Mouse (Mus musculus) neural tube, embryonic 15.5 days (tissue): Measurements from ENCODE around the gene Skor1. TPM values are rescaled to one million over a fixed set of nuclear protein-coding genes. Genes with fewer than 3 reads are reported as not detected.

Experiments
- ATAC-seq: fragments of 200-750 bp; cut with Nextera tagmentation; 2 replicates; pipeline ENCODE4 v1.8.0; 2017; ENCODE audit warnings: mild to moderate bottlenecking, moderate TSS enrichment, moderate library complexity; ENCODE audit not compliant: low FRiP score
- H3K27ac ChIP-seq: fragments of 300-500 bp; sonication (generic); replicated peaks from 2 replicates; pipeline ENCODE4 v1.5.1; 2015; ENCODE audit warnings: mild to moderate bottlenecking, inconsistent platforms
- H3K27me3 ChIP-seq: fragments of 300-500 bp; sonication (generic); replicated peaks from 2 replicates; pipeline ENCODE4 v1.6.1; 2015; ENCODE audit warnings: inconsistent platforms
- H3K36me3 ChIP-seq: fragments of 300-500 bp; sonication (generic); 2 replicates; pipeline ENCODE4 v1.6.1; 2015; ENCODE audit warnings: inconsistent platforms
- H3K4me1 ChIP-seq: fragments of 300-500 bp; sonication (generic); 2 replicates; pipeline ENCODE4 v1.6.1; 2015; ENCODE audit warnings: inconsistent platforms
- H3K4me2 ChIP-seq: fragments of 300-500 bp; sonication (generic); 2 replicates; pipeline ENCODE4 v1.6.1; 2015; ENCODE audit warnings: inconsistent platforms, mild to moderate bottlenecking, moderate library complexity
- H3K4me3 ChIP-seq: fragments of 300-500 bp; sonication (generic); replicated peaks from 2 replicates; pipeline ENCODE4 v1.5.1; 2015; ENCODE audit warnings: mild to moderate bottlenecking, inconsistent platforms
- H3K9ac ChIP-seq: fragments of 300-500 bp; sonication (generic); replicated peaks from 2 replicates; pipeline ENCODE4 v1.6.1; 2015; ENCODE audit warnings: mild to moderate bottlenecking, inconsistent platforms
- H3K9me3 ChIP-seq: fragments of 300-500 bp; sonication (generic); replicated peaks from 2 replicates; pipeline ENCODE4 v1.6.1; 2016; ENCODE audit warnings: inconsistent platforms
- WGBS: fragments of 180-500 bp; shearing (Covaris S2); methylation state at CpG from one replicate; pipeline ENCODE4 v1.1.7; 2015; ENCODE audit warnings: mixed read lengths; 5-methylcytosine and 5-hydroxymethylcytosine counted together
- polyA plus RNA-seq: library from polyadenylated mRNA; unstranded; fragments of >200 nt; fragmentation: Nextera tagmentation; extraction: Ambion mirVana; gene quantifications from 2 replicates; pipeline ENCODE4 v1.2.1, GENCODE M21; 2015

The Skor1 gene
- polyA plus RNA-seq, result 12.2 and 18.7 TPM in 2 replicates

DNA sequence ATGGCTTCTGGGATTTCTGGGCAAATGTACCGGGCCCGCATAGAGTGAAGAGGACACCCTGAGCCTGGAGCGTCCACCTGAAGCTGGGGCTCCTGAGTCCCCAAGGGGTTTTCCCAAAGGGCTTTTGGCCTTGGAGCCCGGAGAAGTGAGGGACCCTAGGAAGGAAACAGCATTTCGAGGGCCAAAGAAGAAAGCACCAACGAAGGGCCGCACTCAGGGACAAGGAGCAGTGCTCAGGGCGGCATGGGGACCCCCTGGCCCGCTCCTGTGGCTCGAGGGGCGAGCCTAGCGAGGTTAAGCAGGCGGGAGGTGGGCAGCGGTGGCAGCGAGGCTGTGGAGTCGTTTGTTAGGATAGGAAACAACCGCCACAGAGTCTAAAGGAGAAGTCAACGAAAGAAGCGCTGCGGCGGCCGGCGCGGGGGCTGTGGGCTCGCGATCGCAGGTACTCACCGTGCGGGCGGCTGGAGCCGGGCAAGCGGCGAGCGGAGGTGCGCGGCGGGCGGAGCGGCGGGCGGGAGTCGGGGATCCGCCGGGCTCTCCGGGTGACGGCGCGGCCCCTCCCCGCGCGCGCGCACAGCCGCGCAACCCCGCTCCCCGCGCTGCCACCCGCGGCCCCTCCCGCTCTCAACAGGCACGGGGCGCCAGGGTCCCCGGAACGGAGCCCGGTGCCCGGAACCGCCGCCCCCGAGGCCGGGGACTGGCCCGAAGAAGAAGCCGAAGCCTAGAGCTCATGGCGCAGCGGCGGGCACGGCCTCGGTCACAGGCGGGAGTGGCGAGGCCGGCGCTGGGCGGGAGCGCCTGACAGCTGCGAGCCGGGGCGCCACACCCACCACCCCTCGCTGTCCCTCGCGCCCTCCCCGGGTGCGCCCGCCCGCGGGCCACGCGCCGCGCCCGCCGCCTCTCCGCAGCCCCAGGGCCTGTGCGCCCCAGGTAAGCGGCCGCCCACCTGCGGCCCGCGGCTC, at the start of gene Skor1:
Skor1 (minus strand) TSS at position 552 of the 962 bp plus-strand sequence.
- Histone ChIP-seq H3K9ac (peak within 1 kb of the TSS; percentile 49), H3K36me3 (no peaks in the 10 kb centered on the region), H3K27ac (peak within 1 kb of the TSS; percentile 80), H3K4me1 (peaks cover 76% of the 10 kb centered on the region), H3K27me3 (peaks cover 89% of the 10 kb centered on the region), H3K9me3 (no peaks in the 10 kb centered on the region), H3K4me2 (peak within 1 kb of the TSS; percentile 61), H3K4me3 (peak within 1 kb of the TSS; percentile 48)
- ATAC-seq, result no peak
- under 1% methylated on average over 75 of the region's 108 CpGs for WGBS

DNA sequence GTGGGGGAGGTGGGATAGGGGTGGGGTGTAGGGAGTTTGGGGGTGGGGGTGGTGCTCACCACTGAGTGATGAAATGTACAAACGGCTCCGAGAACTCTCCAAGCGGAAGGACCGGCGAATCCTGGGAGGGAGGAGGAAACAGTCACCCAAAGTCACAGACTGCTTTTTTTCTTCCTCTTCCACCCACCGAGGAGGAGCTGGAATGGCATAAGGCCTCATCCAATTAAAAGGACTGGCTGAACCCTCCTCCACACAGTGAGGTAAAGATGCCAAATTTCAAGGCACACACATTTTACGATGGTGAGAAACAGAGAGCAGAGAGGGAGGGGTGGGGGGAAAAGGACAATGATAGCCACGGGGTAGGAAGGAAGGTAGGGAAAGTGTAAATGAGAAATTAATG, 48.5 kb upstream of the Skor1 start:
- no peak overlapping the region for H3K9ac ChIP-seq
- H3K27ac ChIP-seq, result no peak overlapping the region
- H3K4me1 ChIP-seq, result peaks cover 23% of the 10 kb centered on the region
- no peak overlapping the region for H3K4me2 ChIP-seq
- H3K27me3 ChIP-seq, result no peaks in the 10 kb centered on the region
- H3K4me3 ChIP-seq, result no peak overlapping the region
- H3K9me3 ChIP-seq, result no peaks in the 10 kb centered on the region
- no peak for ATAC-seq
- WGBS, result 17% methylated on average over 8 of the region's 8 CpGs
- no peaks in the 10 kb centered on the region for H3K36me3 ChIP-seq

- Histone ChIP-seq H3K9me3 (no peaks in the 10 kb centered on the region), H3K27me3 (no peaks in the 10 kb centered on the region), H3K27ac (no peak overlapping the region), H3K4me2 (no peak overlapping the region), H3K36me3 (no peaks in the 10 kb centered on the region), H3K4me3 (no peak overlapping the region), H3K4me1 (peaks cover 23% of the 10 kb centered on the region), H3K9ac (no peak overlapping the region)
- no peak for ATAC-seq
- 49% methylated on average over 8 of the region's 8 CpGs for WGBS
Observed at GRCm38 (mm10) chr9:63196114-63196682, 47.4 kb upstream of the Skor1 start.

DNA sequence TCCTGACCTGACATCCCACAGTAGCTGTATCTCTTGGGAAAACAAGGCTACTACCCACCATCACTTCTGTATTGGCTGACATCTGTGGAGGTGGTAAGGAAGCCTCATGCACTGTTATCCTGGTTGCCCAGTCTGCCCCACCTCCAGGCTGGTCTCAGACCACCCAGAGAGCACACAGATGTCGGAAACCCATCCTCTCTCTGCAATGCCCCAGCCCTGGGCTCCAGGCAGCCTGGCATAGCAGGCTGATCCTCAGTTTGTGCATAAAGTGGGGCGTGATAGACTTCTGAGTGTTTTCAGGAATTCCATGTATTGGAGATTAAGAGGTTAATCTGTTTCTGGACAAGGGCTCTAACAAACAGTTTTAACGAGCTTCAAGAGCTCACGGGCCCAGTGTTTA, 46.8 kb upstream of the Skor1 start:
- no peak for ATAC-seq
- Histone ChIP-seq H3K9ac (no peak overlapping the region), H3K4me1 (peaks cover 23% of the 10 kb centered on the region), H3K4me2 (no peak overlapping the region), H3K36me3 (no peaks in the 10 kb centered on the region), H3K27ac (no peak overlapping the region), H3K27me3 (no peaks in the 10 kb centered on the region), H3K9me3 (no peaks in the 10 kb centered on the region), H3K4me3 (no peak overlapping the region)
- 36% methylated on average over 4 of the region's 4 CpGs for WGBS

GRCm38 (mm10) chr9:63194791-63195190, 46.0 kb upstream of the Skor1 start:
- Histone ChIP-seq H3K27ac (no peak overlapping the region), H3K9ac (no peak overlapping the region), H3K4me1 (peaks cover 23% of the 10 kb centered on the region), H3K4me3 (no peak overlapping the region), H3K36me3 (no peaks in the 10 kb centered on the region), H3K27me3 (no peaks in the 10 kb centered on the region), H3K4me2 (no peak overlapping the region), H3K9me3 (no peaks in the 10 kb centered on the region)
- no peak for ATAC-seq
- WGBS, result 45% methylated on average over 9 of the region's 9 CpGs

DNA sequence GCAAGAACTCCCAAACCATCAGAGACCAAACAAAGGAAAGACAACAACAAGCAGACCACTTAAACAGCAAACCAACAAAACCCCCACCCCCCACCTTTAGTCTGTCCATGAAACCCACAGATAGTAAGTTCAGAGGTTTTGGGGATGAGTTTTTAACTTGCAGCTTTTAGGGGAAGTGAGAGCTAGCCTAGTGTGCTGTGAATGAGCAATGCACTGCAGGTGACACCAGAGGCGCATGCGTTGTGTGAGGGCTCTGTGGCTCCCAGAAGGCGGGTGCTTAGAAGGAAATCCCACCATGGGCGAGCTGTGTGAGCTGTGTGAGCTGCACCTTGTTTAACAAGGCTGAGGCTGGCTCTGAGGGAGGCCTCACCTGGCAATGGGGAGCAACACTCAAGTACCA, 44.0 kb upstream of the Skor1 start:
- no peak for ATAC-seq
- no peak overlapping the region for H3K27ac ChIP-seq
- H3K4me2 ChIP-seq, result no peak overlapping the region
- 79% methylated on average over 4 of the region's 4 CpGs for WGBS
- H3K36me3 ChIP-seq, result no peaks in the 10 kb centered on the region
- peaks cover 16% of the 10 kb centered on the region for H3K4me1 ChIP-seq
- no peak overlapping the region for H3K4me3 ChIP-seq
- H3K9me3 ChIP-seq, result no peaks in the 10 kb centered on the region
- H3K9ac ChIP-seq, result no peak overlapping the region
- H3K27me3 ChIP-seq, result no peaks in the 10 kb centered on the region

DNA sequence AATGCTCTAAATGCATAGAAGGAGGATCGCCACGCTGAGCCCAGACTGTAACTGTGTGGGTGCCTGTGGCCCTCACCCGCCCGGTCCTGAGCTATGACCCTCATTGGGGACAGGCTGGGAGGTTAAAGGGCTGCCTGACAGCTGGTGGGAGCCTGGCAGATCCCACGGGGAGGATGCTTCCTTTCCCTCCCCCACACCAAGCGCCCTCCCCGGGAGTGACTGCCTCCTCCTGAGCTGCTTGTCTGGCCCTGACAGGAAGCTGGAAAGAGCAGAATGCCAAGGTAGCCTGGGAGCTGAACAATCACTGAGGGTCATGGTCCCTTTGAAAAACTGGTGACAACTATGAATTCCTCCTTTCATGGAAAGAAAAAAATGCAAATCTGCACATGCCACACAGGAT, 38.5 kb upstream of the Skor1 start:
- Histone ChIP-seq H3K27ac (no peak overlapping the region), H3K9ac (no peak overlapping the region), H3K36me3 (no peaks in the 10 kb centered on the region), H3K4me1 (peaks cover 41% of the 10 kb centered on the region), H3K4me2 (no peak overlapping the region), H3K27me3 (peaks cover 4% of the 10 kb centered on the region; the same call in 1 of the 2 replicates), H3K9me3 (no peaks in the 10 kb centered on the region), H3K4me3 (no peak overlapping the region)
- no peak for ATAC-seq
- WGBS, result 22% methylated on average over 7 of the region's 7 CpGs

DNA sequence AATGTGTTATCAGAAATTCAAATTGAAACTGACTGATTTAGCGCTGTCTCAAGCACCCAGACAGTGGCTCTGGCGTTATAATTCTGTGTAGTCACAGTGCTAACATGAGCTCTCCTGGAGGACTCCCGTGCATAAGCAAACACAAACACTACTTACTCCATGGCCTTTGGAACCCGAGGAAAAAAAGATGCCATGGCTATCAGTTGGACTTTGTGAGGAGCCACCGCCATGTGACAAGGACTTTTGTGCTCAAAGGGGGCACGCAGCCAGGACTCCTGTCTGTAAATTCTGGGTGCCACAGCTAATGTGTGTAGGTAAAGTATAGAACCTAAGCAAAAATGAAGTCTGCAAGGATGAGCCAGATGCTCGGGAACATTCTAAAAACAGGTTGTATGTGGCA, 36.5 kb upstream of the Skor1 start:
- H3K9me3 ChIP-seq, result no peaks in the 10 kb centered on the region
- H3K27ac ChIP-seq, result no peak overlapping the region
- H3K9ac ChIP-seq, result no peak overlapping the region
- peaks cover 54% of the 10 kb centered on the region for H3K4me1 ChIP-seq
- H3K36me3 ChIP-seq, result no peaks in the 10 kb centered on the region
- no peak overlapping the region for H3K4me2 ChIP-seq
- H3K27me3 ChIP-seq, result peaks cover 5% of the 10 kb centered on the region; the same call in 1 of the 2 replicates
- WGBS, result 65% methylated on average over 7 of the region's 7 CpGs
- no peak for ATAC-seq
- H3K4me3 ChIP-seq, result no peak overlapping the region

- Histone ChIP-seq H3K27ac (no peak overlapping the region), H3K4me3 (no peak overlapping the region), H3K27me3 (peaks cover 12% of the 10 kb centered on the region; the same call in 1 of the 2 replicates), H3K4me1 (peaks cover 54% of the 10 kb centered on the region), H3K36me3 (peaks cover 6% of the 10 kb centered on the region; the same call in 1 of the 2 replicates), H3K9me3 (no peaks in the 10 kb centered on the region), H3K4me2 (no peak overlapping the region), H3K9ac (no peak overlapping the region)
- ATAC-seq, result no peak
- 65% methylated on average over 7 of the region's 7 CpGs for WGBS
Observed at GRCm38 (mm10) chr9:63183864-63184263, 35.1 kb upstream of the Skor1 start.

DNA sequence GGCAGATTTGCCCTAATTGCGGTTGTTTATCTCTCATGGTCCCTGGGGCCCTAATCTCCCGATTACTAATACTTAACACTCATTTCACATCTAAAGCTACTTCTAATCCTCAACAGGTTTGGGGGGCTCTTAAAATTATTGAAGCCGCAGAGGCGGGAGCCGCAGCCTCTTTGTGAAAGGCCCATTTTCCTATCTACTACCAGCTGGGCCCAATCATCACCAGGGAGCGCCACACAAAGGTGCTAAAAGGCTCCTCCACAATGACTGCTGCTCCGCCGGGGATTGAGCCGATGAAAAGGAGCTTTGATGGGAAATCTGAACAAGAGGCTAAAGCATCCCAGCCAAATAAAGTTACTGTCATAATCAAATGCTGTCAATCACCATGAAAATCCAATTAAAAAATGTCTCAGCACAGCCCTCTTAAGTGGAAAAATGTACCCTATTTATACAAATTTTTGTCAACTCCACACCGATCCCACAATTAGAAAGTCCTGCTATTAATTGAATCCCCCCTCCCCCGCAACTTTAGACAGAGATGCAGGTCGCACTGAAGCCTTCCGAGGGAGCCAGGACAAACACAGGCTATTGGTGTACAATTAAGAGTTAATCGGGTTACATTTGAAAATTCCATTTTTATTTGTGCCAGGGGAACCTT, 33.7 kb upstream of the Skor1 start:
- no peaks in the 10 kb centered on the region for H3K9me3 ChIP-seq
- H3K4me3 ChIP-seq, result no peak overlapping the region
- H3K9ac ChIP-seq, result no peak overlapping the region
- peaks cover 6% of the 10 kb centered on the region; the same call in 1 of the 2 replicates for H3K36me3 ChIP-seq
- WGBS, result 16% methylated on average over 14 of the region's 14 CpGs
- peaks cover 51% of the 10 kb centered on the region for H3K4me1 ChIP-seq
- peaks cover 12% of the 10 kb centered on the region; the same call in 1 of the 2 replicates for H3K27me3 ChIP-seq
- no peak overlapping the region for H3K4me2 ChIP-seq
- H3K27ac ChIP-seq, result 0 out of 2 replicates have a peak overlapping the region, but pooled peaks have one; percentile 25
- no peak for ATAC-seq

DNA sequence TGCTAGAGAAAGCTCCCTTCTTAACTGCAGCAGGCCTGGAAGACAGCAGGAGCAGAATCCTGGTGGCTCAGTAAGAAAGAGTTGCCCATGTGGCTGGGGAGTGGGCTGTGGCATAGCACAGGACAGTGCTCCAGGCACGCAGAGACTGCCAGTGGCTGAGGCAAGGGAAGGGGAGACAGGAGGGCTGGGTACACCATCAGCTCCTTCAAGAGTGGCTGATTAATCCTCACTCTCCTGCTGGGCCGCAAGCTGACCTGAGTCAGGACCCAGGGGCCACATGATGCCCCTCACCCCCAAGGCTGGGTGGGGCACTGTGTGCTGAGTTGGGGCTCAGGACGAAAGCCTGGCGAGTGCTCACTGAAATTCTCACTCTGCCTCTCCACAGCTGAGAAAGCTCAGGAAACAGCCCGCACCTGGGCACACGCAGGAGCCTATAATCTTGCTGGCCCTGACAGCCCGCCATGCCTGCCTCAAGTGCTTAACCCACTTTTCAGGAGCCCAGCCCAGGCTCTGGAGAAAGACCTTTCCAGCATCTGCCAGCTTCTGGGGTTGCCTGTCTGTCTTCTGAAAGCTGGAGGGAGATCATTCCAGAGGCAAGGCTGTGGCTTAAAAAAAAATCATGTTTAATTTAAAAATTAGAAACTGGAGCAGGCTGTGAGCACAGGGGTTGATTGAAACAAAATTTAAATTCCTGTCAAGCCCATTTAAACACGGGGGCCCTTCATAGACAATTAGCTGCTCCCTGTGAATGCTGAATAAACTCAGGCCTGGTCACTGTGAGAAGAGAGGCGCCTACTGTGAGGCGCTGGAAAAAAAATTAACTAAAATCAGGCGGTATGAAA, 32.8 kb upstream of the Skor1 start:
- H3K9ac ChIP-seq, result no peak overlapping the region
- H3K27me3 ChIP-seq, result peaks cover 12% of the 10 kb centered on the region; the same call in 1 of the 2 replicates
- 49% methylated on average over 11 of the region's 11 CpGs for WGBS
- H3K4me2 ChIP-seq, result no peak overlapping the region
- peaks cover 6% of the 10 kb centered on the region; the same call in 1 of the 2 replicates for H3K36me3 ChIP-seq
- H3K4me3 ChIP-seq, result no peak overlapping the region
- H3K9me3 ChIP-seq, result no peaks in the 10 kb centered on the region
- peaks cover 47% of the 10 kb centered on the region for H3K4me1 ChIP-seq
- ATAC-seq, result no peak
- H3K27ac ChIP-seq, result no peak overlapping the region
